Mouse (Mus musculus) cerebellum, postnatal 36 days (tissue): ENCODE data around the gene Apaf1.
A peak's percentile ranks its signal among the peaks of the same experiment; 100 is the strongest.

ENCODE experiments used
- DNase-seq, 2 experiments: peaks; one replicate each; pipeline ENCODE4 v3.0.0; 2021 to 2022; ENCODE audit warnings: mixed read lengths in 2 of 2

Apaf1 gene

GRCm38 (mm10) chr10:90970560-90970959 lies 112.0 kb downstream of the Apaf1 start:
- no peak for DNase-seq

GRCm38 (mm10) chr10:90969355-90970174 lies 113.0 kb downstream of the Apaf1 start:
- DNase-seq, result peak; percentile 32 to 39

GRCm38 (mm10) chr10:90968247-90968646 lies 114.3 kb downstream of the Apaf1 start:
- no peak for DNase-seq

GRCm38 (mm10) chr10:90966821-90967220 lies 115.7 kb downstream of the Apaf1 start:
- peak; percentile 62 to 68 for DNase-seq

- DNase-seq, result no peak
Observed at GRCm38 (mm10) chr10:90965671-90966315, 116.8 kb downstream of the Apaf1 start.

GRCm38 (mm10) chr10:90964511-90964910 lies 118.1 kb downstream of the Apaf1 start:
- no peak for DNase-seq

GRCm38 (mm10) chr10:90960374-90960773 lies 122.2 kb downstream of the Apaf1 start:
- DNase-seq, result peak; percentile 52 to 53

GRCm38 (mm10) chr10:90953821-90954220 lies 128.7 kb downstream of the Apaf1 start:
- no peak for DNase-seq

- no peak for DNase-seq
Observed at GRCm38 (mm10) chr10:90953103-90953709, 129.4 kb downstream of the Apaf1 start.

GRCm38 (mm10) chr10:90947608-90948373 lies 134.8 kb downstream of the Apaf1 start:
- no peak for DNase-seq

GRCm38 (mm10) chr10:90947043-90947442 lies 135.5 kb downstream of the Apaf1 start:
- DNase-seq, result no peak

- peak; percentile 55 to 59 for DNase-seq
Observed at GRCm38 (mm10) chr10:90942001-90942700, 140.4 kb downstream of the Apaf1 start.

- no peak for DNase-seq
Observed at GRCm38 (mm10) chr10:90940521-90941520, 141.7 kb downstream of the Apaf1 start.
